Mouse (Mus musculus): Measurements from ENCODE around the gene Rabggta. TPM values are rescaled to one million over a fixed set of nuclear protein-coding genes. Genes with fewer than 3 reads are reported as not detected.

Rabggta gene
- polyA plus RNA-seq, 1 experiment from 2014 or later: 32.8 TPM

DNA sequence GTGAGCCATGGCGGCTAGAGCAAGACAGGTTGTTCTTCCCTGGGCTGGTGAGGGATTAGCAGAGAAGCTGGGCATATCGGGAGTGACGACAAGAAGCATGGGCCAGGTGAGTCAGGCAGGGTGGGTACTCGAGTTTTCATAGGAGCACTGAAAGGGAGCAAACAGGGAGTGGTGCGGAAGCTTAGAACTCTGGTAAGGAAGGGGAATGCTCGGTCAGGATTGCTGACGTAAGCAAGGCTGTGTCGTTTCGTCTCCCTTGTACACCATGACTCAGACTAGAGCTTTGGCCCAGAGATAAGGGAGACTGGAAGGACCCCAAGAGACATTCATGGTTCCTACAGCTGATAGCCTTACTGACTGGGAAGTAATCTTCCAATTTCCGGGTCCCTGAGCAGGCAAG, 11.8 kb upstream of the Rabggta start:
- ChIA-PET POLR2A (no interaction called here), CTCF (interaction anchor here (1.2 kb wide), 1 partner anchor 37 kb away, joined by 3 read pairs; no protein-coding TSS in a partner anchor)
- ATAC-seq (no peak), DNase-seq (ENCODE audit: low read depth, low spot score) (no peak)
- TF ChIP-seq CTCF (IDR thresholded peaks at IDR 0.05): no peak
- H3K27me3 ChIP-seq: no peaks in the 10 kb centered on the region
- in situ Hi-C loops (cut with MboI; ENCODE audit: low pct_unique_long_range_greater_than_20kb): no loop called here

DNA sequence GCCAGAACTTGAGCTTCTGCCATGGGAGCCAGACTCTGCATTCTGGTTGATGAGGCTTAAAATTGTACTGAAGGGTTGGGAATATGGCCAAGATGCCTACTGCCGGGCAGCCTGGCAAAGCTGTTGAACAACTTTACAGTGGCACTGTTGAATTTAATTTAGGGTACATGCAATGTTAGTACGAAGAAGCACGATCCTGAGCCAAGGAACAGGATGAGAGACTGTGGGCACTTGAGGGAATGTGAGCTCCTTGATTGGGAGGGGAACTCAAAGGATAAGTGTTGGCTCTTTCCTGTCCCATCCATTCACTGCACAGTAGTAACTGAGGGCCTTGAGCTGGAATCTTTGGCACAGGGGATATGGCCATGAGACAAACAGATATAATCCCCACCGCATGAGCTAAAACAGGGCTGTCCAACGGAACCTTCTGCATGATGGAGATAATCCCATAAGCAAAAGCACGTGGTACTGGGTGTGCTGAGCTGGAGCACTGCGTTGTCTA, 8.5 kb upstream of the Rabggta start:
- TF ChIP-seq CTCF (IDR thresholded peaks at IDR 0.05): no peak
- no peak for ATAC-seq
- no peak for DNase-seq (ENCODE audit: low read depth, low spot score)
- ChIA-PET POLR2A (no interaction called here), CTCF (interaction anchor here (1.0 to 1.8 kb wide), 4 partner anchors 8 to 48 kb away, joined by 3 to 6 read pairs (median 4); partner anchors contain the start of genes Rabggta and Tinf2)
- in situ Hi-C loops (cut with MboI; ENCODE audit: low pct_unique_long_range_greater_than_20kb): no loop called here
- H3K27me3 ChIP-seq: no peaks in the 10 kb centered on the region

DNA sequence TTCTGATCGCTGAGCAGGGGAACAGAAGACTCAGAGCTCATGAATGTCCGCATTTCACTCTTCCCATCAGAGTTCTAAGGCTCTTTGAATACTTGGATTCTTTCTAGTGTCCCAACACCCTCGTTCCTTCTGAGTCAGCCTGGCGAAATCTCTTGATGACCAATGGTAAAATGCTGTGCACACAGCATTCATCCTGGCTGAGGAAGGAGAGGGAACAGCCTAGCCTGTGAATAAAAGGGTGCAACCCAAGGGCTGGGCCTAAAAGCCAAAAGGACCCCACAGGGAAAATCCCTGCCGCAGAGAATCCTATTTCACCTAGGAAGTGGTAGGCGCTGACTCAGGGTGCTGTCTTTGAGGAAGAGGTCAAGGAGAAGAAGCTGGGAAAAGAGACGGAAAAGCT, 8.1 kb upstream of the Rabggta start:
- CTCF ChIA-PET: interaction anchor here (1.1 to 1.8 kb wide), 4 partner anchors 9 to 48 kb away, joined by 3 to 6 read pairs (median 4); partner anchors contain the start of gene Tinf2
- H3K27me3 ChIP-seq: no peaks in the 10 kb centered on the region
- TF ChIP-seq CTCF (IDR thresholded peaks at IDR 0.05): no peak
- in situ Hi-C loops (cut with MboI; ENCODE audit: low pct_unique_long_range_greater_than_20kb): no loop called here
- ATAC-seq (no peak), DNase-seq (ENCODE audit: low read depth, low spot score) (no peak)
- POLR2A ChIA-PET: no interaction called here

DNA sequence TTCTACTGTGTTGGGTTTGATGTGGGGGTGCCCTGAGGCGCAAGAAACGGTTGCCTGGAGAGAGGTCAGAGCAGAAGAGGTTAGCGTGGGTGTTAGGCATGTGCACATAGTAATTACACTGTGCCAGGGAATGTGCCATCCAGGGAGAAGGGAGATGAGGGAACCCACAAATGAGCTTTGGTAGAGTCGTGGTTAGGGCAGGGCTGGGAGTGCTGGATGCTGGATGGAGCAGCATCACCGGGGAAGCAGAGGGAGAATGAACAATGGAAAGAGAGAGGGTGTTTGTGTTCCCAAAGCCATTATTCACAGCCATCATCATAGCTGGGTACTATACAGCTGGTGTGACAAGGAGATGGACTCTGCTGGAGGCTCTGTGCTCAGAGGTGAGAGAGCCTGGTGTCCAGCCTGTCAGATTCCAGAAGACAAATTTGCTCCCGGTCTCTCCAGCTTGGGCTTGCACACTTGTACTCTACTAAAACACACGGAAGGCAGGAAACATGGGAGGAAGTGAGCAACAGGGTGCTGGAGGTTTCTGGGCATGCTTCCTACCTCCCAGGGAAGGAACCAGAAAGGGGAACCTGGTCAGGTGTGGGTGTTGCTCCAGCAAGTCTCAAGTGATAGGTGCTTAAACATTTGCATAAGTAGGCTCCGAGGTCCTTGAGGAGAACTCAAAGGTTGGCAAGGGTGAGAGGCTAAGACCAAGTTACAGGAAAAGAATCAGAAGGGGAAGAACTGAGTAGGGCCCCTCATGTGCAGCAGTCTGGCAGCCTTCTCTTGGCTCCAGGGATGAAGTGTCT, 6.0 kb upstream of the Rabggta start:
- POLR2A ChIA-PET: no interaction called here
- CTCF ChIA-PET: interaction anchor here (1.6 kb wide), 2 partner anchors 16 to 37 kb away, joined by 3 to 4 read pairs; no protein-coding TSS in a partner anchor
- TF ChIP-seq CTCF (IDR thresholded peaks at IDR 0.05): no peak
- in situ Hi-C loops (cut with MboI; ENCODE audit: low pct_unique_long_range_greater_than_20kb): no loop called here
- H3K27me3 ChIP-seq: no peaks in the 10 kb centered on the region
- peak; percentile 28 for ATAC-seq
- no peak for DNase-seq (ENCODE audit: low read depth, low spot score)

DNA sequence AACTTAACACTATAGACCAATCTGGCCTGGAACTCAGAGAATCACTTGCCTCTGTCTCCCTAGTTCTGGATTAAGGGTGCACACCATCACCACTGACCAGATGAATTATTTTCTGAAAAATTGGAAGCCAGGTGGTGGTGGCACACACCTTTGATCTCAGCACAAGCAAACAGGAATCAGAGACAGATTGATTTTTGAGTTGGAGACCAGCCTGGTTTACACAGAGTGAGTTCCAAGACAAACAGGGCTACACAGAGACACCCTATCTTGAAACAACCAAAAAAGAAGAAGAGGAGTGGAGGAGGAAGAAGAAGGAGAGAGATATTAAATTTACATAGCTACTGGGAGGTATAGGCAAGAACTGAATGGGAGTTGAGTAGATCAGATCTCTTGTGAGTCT, 4.2 kb upstream of the Rabggta start:
- H3K27me3 ChIP-seq: no peaks in the 10 kb centered on the region
- DNase-seq (ENCODE audit: low read depth, low spot score) (no peak), ATAC-seq (no peak)
- ChIA-PET POLR2A (no interaction called here), CTCF (no interaction called here)
- in situ Hi-C loops (cut with MboI; ENCODE audit: low pct_unique_long_range_greater_than_20kb): no loop called here
- TF ChIP-seq CTCF (IDR thresholded peaks at IDR 0.05): no peak

DNA sequence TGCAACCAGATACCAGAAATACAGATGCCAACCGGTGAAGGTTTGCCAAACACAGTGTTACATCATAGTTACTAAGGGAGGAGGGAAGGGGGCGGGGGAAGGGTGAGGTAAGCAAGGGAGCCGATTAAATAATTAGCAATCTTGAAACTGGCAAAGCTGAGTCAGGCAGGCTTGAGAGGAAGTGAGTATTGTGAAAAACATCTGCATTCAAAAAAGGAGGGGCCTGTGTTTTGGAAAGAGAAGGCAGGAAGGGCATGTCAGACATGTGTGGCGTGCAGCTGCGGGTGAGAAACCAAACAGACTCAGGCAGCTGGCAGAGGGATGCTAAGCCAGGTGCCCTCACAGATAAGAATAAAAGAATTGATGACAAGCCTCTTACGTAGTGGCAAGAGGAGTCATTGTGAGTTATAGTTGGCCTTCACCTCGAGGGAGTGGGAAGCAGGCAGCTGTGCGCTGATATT, 2.4 kb upstream of the Rabggta start:
- CTCF ChIA-PET: interaction anchor here (0.9 to 1.0 kb wide), 2 partner anchors 11 to 12 kb away, joined by 3 read pairs; no protein-coding TSS in a partner anchor
- no peaks in the 10 kb centered on the region for H3K27me3 ChIP-seq
- POLR2A ChIA-PET: interaction anchor here (1.3 kb wide), 1 partner anchor 8 kb away, joined by 3 read pairs; no protein-coding TSS in a partner anchor
- DNase-seq (ENCODE audit: low read depth, low spot score) (no peak), ATAC-seq (peak; percentile 58)
- in situ Hi-C loops (cut with MboI; ENCODE audit: low pct_unique_long_range_greater_than_20kb): no loop called here
- no peak for TF ChIP-seq CTCF (IDR thresholded peaks at IDR 0.05)

DNA sequence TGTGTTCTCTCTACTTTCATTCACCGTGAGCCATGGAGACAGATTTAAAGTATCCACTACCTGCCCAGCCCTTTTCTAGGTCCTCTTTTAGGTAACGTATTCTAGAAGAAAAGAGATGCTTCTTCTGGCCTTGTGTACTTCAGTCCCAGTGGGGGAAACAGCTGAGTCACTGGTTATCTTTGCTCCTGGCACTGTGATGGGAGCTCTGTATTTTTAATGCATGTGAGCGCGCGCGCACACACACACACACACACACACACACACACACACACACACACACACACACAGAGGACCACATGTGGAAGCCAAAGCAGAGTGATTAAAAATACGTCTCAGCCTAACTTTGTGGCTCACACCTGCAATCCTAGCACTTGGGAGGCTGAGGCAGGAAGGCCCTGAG, 1.4 kb upstream of the Rabggta start:
- no peak for TF ChIP-seq CTCF (IDR thresholded peaks at IDR 0.05)
- POLR2A ChIA-PET: no interaction called here
- DNase-seq (ENCODE audit: low read depth, low spot score) (no peak), ATAC-seq (no peak)
- in situ Hi-C loops (cut with MboI; ENCODE audit: low pct_unique_long_range_greater_than_20kb): no loop called here
- H3K27me3 ChIP-seq: no peaks in the 10 kb centered on the region
- CTCF ChIA-PET: interaction anchor here (0.6 to 3.3 kb wide), 2 partner anchors 20 to 42 kb away, joined by 3 to 15 read pairs; partner anchors contain the start of gene Tinf2

DNA sequence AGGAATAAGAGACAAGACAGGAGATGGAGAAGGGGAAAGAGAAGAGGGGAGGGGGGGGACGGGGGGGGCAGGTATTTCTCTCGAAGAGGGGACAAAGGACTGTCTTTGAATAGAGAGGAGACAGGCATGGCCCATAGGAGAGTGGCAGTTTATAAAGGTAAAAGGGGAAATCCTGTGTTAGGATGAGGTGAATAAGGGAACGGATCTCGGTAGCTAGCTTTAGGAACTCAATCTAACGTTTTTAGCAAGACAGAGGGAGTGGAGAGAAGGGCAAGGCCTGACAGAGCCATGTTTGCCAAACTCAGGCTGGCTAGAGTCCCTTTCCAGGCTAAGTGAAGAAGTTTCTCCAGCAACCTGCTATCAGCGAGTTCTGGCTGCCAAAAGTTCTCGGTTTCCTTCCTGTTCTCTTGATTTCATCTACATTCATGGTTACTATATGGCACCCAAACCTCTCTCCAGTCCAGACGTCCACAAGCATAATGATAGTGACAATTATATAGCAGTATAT, 429 bp upstream of the Rabggta start:
- no peak for ATAC-seq
- CTCF ChIA-PET: interaction anchor here (0.8 to 3.3 kb wide), 7 partner anchors 9 to 69 kb away, joined by 3 to 15 read pairs (median 3); no protein-coding TSS in a partner anchor
- DNase-seq (ENCODE audit: low read depth, low spot score): no peak
- no peaks in the 10 kb centered on the region for H3K27me3 ChIP-seq
- no peak for TF ChIP-seq CTCF (IDR thresholded peaks at IDR 0.05)
- in situ Hi-C loops (cut with MboI; ENCODE audit: low pct_unique_long_range_greater_than_20kb): no loop called here
- POLR2A ChIA-PET: no interaction called here

DNA sequence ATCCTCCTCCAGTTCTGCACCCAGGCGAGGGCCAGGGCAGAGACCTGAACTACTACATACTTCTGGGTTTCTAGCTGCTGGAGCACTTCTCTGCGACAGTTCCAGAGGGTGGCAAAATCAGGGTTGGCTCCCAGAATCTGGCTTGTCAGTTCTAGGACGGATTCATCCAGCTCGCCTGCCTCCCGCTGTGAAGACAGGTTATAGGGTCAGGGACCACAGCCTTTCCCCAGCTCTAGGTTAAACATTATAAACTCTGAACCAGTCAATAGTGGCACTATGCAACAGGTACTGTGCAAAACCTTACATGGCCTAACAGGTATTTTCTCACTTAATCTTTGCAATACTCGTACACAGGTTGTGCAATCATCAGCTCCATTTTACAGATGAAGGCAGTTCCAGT, 987 bp downstream of the Rabggta start:
- ATAC-seq (no peak), DNase-seq (ENCODE audit: low read depth, low spot score) (no peak)
- ChIA-PET POLR2A (no interaction called here), CTCF (interaction anchor here (1.0 to 3.3 kb wide), 6 partner anchors 14 to 39 kb away, joined by 3 to 15 read pairs (median 5); partner anchors contain the start of gene Tinf2)
- no peak for TF ChIP-seq CTCF (IDR thresholded peaks at IDR 0.05)
- in situ Hi-C loops (cut with MboI; ENCODE audit: low pct_unique_long_range_greater_than_20kb): no loop called here
- no peaks in the 10 kb centered on the region for H3K27me3 ChIP-seq

DNA sequence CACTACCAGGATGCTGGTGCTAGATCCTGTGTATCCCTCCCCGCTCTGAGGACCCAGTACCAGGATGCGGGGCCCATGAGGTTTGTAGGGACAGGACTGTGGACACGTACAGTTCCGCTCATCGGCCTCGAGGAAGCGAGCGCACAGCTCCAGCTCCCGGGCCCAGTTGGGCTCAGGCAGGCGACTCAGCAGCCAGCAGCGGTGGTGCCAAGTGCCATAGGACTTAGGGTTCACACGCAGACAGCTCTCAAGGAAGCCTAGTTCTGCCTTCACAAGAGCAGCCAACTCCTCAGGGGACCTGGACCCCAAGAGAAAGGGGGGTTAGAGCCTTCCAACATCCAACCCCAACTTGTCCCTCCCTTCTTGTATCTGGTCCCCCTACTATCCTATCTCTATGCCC, 1.4 kb downstream of the Rabggta start:
- no peak for TF ChIP-seq CTCF (IDR thresholded peaks at IDR 0.05)
- ATAC-seq (no peak), DNase-seq (ENCODE audit: low read depth, low spot score) (no peak)
- CTCF ChIA-PET: interaction anchor here (1.0 to 3.3 kb wide), 4 partner anchors 14 to 39 kb away, joined by 5 to 15 read pairs (median 6); partner anchors contain the start of gene Tinf2
- in situ Hi-C loops (cut with MboI; ENCODE audit: low pct_unique_long_range_greater_than_20kb): no loop called here
- POLR2A ChIA-PET: no interaction called here
- no peaks in the 10 kb centered on the region for H3K27me3 ChIP-seq

DNA sequence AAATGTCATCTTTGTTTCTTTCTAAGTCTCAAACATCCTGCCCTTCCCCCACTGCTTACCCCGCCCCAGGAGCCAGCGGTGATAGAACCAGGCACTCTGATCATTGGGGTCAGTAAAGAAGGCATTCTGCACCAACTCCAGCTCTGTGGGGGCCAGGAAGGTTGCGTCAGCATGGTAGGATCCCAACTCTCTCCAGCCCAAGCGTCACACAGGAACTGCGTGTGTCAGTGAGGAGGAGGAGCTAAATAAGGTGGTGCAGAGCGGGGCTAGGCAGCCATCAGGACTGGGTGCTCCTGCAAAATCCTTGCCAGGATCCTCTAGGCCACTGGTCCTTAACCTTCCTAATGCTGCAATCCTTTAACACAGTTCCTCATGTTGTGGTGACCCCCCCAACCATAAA, 2.3 kb downstream of the Rabggta start:
- H3K27me3 ChIP-seq: no peaks in the 10 kb centered on the region
- POLR2A ChIA-PET: no interaction called here
- CTCF ChIA-PET: no interaction called here
- no peak for TF ChIP-seq CTCF (IDR thresholded peaks at IDR 0.05)
- in situ Hi-C loops (cut with MboI; ENCODE audit: low pct_unique_long_range_greater_than_20kb): no loop called here
- DNase-seq (ENCODE audit: low read depth, low spot score) (no peak), ATAC-seq (no peak)
